Mouse (Mus musculus): ENCODE measurements around the gene Dab1.

GRCm38 (mm10) chr4:103839541-103839940, 220.4 kb downstream of the Dab1 start:
- TF ChIP-seq EP300 (IDR thresholded peaks at IDR 0.05; ENCODE audit: low read depth), result no peak
- TF ChIP-seq CTCF (IDR thresholded peaks at IDR 0.05; ENCODE audit: low read depth), result no peak
